Mouse (Mus musculus) retina, postnatal 1 day (tissue): ENCODE data around the gene Ankdd1b.

Source experiments
- DNase-seq: peaks from one replicate; pipeline ENCODE4 v3.0.0-alpha.2; 2012

Ankdd1b gene

GRCm38 (mm10) chr13:96452621-96453020, 18.4 kb downstream of the Ankdd1b start:
- DNase-seq: no peak

DNA sequence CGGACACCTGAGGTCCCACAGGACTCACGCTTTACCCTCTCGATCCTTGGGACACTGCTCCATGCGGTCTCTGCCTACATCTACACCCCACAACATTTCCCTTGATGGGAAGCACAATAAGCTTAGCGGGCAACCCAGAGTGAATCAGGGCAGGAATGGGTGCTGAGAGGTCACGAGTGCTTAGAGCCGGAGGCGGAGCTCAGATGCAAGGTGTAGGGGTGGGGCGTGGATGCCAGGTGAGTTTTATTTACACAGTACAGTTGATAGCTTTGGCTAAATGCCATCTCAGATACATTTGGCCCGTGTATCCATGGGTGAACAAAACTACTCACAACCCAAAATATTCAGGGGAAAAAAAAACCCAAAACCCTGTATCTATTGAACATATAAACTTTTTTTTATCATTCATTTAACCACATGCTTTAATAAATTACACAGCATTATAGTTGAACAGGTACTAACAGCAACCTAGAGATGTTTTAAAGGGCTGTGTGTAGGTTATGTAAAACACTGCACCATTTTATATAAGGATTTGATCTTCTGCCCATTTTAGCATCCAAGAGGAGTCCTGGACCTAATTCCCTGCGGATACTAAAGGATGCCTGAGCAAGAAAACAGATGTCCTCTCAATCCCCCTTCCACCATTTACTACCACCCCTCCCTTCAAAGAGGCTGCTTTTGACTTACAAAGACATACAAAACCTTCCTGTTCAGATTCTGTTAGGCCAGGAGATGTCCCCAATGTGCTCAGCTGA, 19.4 kb downstream of the Ankdd1b start:
- DNase-seq: no peak

DNA sequence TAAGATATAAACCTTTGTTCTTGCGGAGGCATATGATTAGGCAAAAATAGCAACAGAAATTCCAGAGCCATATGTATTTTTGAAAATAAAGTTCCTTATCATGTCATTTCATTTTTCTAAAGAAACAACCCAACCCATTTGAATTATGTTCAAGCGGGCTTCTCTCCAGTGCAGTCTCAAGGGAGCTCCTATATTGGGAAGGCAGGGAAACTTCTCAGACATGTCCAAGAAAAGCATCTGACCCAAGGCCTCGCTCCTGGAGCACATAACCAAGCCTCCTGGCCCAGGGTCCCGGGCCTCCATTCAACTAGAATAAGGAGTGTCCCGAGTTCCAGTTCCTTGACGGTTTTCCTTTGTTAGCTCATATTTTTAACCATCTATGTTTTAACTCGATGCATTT, 20.1 kb downstream of the Ankdd1b start:
- no peak for DNase-seq

DNA sequence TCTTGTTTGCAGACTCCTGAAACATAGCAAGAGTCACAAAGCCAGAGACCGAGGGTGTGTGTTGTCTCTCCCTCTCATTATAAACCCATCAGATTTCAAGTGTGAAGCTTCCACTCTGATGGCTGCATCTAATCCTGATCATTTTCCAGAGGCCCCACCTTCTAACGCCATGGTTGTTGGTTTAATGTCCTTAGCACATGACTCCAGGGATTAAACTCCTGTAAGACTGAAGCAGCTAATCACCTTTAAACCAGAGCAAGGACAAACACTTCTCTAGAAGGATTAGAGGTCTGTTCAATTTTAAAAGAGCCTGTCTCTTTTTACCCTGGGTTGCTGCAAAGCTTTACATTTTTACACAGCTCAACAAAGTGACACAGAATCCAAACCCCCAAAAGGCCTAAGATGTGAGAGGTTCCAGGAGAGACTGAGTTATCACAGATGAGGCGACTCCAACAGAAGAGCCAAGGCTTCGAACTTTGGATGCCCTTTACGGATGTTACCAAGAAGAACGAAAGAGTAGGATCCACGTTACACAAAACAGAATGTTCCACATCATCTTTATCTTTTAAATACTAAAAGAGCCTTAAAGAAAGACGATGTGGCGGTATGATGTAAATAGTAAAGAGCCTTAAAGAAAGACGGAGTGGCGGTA, 20.7 kb downstream of the Ankdd1b start:
- peak; percentile 64 for DNase-seq

- DNase-seq: no peak
These were observed 30.6 kb downstream of the Ankdd1b start for GRCm38 (mm10) chr13:96440436-96440835.

DNA sequence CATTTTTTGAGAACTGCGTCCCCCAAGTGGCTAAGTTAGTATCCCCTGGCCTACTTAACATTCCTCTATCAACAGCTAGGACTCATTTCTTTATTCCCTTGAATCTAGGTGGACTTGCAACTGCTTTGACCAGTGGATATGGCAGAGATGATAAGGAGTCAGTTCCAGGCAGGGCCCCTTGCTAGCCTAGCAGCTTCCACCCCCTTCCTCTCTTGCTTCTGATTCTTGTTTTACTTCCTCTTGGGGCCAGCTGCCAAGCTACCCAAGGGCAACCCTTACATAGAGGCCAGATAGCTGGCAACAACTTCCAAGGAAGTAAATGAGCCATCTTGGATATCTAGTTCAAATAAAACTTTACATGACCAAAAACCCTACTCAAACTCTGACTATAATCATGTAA, 34.1 kb downstream of the Ankdd1b start:
- DNase-seq: no peak

DNA sequence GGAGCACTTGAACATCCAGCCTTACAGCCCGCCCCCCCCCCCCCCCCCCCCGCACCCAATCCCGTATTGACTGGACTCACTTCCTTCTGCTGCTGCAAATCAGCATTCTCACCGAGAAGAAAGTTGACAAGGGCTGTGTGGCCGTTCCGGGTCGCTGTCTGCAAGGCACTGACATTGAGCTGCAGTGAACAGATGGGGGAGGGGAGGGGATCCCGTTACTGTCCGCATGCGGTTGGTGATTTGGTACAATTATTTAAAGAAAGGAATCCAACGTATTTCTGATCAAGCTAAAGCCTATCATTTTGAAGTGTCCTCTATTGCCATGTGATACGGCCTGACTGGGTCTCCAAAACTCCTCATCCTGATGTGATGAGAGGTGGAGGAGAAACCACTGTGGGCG, 35.2 kb downstream of the Ankdd1b start:
- DNase-seq: peak; percentile 55

DNA sequence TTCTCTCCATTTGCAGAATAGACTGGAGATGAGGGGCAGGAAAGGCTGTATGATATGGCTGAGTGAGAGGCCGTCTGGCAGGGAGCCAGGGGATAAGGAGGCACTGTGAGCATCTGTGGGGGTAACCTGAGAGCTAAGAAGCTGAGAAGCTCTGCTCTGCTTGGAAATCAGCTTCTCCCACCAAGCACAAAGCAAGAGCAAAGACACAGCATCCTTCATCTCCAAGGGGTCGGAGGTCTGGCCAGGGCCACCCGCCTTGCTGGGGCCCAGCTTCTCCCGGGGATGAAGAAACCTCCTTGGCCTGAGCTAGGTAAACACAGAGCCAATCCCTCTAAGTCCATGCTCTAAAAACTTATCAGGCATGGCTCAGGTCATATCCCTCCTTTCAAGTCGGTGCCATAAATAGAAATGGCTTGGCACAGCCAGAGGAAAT, 36.1 kb downstream of the Ankdd1b start:
- DNase-seq: peak; percentile 38

DNA sequence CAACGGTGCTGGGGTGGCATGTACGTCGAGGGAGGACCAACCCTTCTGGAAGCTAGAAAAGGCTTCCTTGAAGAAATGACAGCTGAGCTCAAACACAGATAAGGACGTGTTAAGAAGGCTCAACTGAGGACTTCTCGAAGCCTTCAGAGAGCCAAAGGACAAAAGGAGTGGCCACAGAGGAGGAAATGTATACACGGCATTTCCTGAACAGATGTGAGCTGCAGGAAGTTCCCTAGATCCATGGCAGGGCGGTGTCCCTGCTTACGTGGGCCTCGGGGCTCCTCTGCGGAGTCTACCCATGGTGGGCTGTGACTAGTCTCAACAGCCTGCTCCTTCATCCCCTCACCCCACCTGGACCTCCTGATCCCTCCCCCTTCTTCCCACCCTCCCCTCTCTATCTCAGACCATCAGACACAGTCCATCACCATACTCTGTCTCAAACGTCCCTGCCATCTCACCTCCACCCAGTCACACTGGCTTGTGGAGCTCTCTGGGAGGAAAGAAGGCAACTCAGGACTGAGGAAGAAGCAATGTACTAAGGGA, 37.3 kb downstream of the Ankdd1b start:
- DNase-seq: no peak

DNA sequence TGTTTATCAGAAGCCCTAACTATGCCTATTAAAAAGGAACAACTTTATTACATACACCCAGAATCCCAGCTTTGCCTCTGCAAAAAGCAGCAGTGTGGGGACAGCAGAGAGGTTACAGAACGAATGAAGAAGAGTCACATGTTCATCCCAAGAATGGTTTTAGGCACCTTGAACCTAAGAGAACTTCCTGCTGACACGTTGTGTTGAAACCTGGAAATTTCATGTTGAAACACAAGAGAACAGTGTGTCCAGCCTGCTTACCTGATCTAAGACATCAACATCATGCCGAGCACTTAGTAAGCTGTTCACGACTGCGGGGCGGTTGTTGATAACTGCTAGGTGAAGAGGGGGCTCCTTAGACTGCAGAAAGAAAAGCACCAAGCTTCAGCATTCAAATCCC, 38.0 kb downstream of the Ankdd1b start:
- no peak for DNase-seq

GRCm38 (mm10) chr13:96432376-96432811, 38.6 kb downstream of the Ankdd1b start:
- DNase-seq: no peak

GRCm38 (mm10) chr13:96431595-96432156, 39.3 kb downstream of the Ankdd1b start:
- DNase-seq: peak; percentile 88

GRCm38 (mm10) chr13:96428531-96428930, 42.5 kb downstream of the Ankdd1b start:
- no peak for DNase-seq

- DNase-seq: peak; percentile 30
These were observed 45.0 kb downstream of the Ankdd1b start for GRCm38 (mm10) chr13:96426044-96426443.

DNA sequence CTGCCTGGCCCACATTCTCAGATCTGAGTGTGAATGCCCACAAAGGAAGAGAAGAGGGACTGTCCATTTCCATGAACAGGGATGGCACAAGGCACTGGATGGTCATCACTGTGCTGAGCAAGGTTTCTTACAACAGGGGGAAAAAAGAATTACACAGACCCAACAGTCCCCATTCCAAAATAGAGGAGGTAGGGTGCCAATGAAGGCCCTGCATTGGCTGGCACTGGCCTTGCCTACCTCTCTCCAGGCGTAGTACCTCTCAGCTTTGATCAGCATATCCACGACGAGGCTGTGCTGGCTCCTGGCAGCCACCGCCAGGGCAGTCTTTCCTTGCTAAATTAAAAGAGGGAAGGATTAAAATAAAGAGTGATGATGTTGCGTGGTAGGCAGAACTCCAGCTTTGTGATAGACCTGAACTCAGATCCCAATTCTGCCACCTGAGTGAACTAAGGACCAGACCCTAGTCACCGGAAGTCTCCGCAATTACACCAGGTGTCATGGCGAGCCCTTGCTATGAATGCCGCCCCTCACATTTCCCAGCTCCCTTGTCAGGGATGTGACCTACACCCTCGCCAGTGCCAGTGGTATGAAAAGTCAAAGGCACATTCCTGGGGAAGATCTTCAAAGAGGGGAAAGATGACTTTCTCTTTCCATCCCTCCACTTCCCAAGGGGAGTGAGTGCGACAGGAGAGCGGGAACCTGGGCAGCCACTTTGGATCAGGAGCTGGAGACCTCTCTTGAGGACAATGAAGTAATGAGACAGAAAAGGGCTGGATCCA, 46.3 kb downstream of the Ankdd1b start:
- DNase-seq: no peak

DNA sequence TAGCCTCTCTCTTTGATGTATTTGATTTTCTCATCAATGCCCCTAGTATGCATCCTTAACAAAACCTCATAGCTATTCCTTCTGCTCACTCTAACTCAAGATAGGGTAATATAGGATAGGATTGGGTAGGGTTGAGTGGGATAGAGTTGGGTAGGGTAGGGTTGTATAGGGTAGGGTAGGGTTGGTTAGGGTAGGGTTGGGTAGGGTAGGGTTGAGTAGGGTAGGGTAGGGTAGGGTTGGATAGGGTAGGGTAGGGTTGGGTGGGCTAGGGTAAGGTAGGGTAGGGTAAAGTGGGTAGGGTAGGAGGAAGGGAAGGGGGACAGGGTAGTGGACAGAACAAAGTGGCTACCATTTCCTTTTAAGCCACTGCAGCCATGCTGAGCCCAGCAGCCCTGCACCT, 49.8 kb downstream of the Ankdd1b start:
- no peak for DNase-seq

- DNase-seq: no peak
These were observed 52.5 kb downstream of the Ankdd1b start for GRCm38 (mm10) chr13:96418487-96418886.

DNA sequence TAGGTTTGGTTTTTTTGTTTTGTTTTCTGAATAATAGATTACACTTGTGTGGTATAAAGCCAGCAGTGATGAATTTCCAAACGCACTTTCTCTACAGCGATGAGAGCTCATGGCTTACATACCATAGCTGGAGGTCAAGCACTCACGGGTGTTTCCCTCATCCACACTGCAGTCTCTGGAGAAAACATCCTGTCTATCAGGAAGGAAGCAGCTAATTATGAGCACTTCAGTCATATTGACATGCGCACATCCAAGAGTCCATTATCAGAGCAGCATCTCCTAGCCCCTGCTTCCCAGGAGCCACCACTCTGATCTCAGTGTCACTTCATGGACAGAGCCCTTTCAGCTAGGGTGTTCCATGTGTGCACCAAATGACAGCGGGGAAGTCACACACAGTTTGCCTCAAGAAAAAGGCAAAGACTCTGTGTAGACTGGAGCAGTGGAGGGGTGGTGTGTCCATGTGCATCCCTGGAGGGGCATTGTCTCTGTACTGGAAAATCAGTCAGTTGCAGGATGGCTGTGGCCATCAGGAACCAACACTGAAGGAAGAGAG, 53.7 kb downstream of the Ankdd1b start:
- DNase-seq: no peak

DNA sequence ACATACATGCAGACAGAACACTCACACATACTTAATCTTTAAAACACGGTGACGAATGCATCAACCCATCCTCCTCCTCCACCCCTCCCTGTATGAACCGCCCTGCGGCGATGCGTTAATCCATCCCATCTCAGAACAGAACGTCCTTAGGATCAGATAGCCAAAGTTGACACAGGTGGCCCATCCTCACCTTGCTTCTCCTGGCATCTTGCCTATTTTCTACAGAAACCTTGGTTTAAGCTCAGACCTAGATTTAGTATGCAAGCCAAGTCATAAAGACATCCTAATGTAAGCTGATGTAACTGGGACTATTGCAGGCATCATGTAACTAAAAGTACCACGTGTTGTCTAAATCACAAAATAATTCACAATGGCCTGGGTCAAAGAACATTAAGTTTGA, 54.6 kb downstream of the Ankdd1b start:
- no peak for DNase-seq

GRCm38 (mm10) chr13:96414384-96414783, 56.6 kb downstream of the Ankdd1b start:
- no peak for DNase-seq

DNA sequence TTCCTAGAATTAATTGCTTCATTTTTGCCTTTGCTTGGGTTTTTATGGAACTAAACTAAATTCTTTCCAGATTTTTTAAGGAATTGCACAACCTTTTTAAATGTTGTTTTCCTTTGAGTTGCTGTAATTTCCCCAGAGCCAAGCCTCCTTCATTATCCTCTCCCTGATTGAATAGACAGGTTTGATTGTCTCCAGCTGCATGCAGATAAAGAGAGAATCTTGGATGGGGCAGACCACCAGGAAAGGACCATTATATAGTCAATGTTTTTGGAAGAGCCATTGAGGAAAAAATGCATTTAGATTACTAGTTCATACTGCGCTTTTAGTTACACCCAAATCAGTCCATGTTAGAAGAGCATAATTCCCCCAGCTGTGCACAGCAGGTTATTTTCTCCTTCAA, 62.2 kb downstream of the Ankdd1b start:
- no peak for DNase-seq

- peak; percentile 54 for DNase-seq
These were observed 64.0 kb downstream of the Ankdd1b start for GRCm38 (mm10) chr13:96407040-96407439.

DNA sequence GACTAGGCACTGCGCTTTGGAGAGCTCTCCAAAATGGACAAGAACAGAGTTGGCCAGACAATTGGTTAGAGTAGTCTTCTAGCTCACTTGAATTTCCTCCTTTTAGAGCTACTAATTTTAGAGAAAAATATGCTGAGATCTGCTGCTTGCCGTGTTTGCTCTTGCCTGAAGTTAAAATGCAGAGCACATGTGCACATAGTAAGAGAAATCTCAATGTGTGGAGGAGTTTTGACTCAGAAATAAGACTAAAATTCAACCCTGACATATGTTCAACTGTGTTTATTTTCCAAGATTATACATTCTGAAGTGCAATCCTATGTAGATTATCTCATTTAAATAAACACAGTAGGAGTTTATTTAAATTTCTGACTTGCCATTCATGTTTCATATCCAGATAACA, 65.5 kb downstream of the Ankdd1b start:
- DNase-seq: no peak
